Mouse (Mus musculus): ENCODE data around the gene Zfp956. TPM values are rescaled to one million over a fixed set of nuclear protein-coding genes. Genes with fewer than 3 reads are reported as not detected.
A peak's percentile ranks its signal among the peaks of the same experiment; 100 is the strongest.
"Not testable (repeated sequence)": the region's sequence is repeated elsewhere in the genome, so short reads cannot be mapped to it uniquely, and the experiment has no call there.

Gene Zfp956
- total RNA-seq, 2 experiments from 2014 or later = 13.2 to 20.5 TPM

DNA sequence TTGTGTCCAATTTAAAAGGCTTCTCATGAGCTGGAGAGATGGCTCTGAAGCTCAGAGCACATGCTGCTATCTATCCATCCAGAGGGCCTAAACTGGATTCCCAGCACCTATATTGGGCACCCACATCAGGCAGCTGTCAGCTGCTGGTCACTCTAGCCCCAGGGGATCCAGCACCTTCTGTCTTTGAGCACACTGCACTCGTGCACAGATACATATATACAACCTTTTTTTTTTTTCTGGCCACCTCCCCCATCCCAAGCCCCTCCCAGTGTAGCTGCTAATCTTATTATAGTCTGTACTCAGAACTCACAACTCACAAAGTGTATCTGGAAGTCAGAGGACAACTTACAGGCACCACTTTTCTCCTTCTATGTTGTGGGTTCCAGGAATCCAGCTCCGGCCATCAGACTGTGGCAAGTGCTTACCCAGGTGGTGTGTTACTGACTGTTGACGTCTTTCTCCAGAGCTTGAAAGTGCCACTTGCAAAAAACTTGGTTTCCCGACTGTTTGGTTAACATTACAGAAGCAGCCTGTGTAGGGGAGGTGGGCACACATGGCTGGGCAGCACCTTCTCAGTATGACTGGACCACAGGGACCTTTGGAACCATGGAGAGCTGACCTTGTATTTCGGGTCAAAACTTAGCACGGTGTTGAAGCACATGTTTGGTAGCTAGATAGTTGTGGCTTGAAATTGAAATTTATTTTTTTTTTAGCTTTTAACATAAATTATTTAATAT, 7.7 kb downstream of the Zfp956 start:
- ATAC-seq (replicated peaks; ENCODE audit: low FRiP score, low TSS enrichment, poor library complexity, severe bottlenecking) = no peak

DNA sequence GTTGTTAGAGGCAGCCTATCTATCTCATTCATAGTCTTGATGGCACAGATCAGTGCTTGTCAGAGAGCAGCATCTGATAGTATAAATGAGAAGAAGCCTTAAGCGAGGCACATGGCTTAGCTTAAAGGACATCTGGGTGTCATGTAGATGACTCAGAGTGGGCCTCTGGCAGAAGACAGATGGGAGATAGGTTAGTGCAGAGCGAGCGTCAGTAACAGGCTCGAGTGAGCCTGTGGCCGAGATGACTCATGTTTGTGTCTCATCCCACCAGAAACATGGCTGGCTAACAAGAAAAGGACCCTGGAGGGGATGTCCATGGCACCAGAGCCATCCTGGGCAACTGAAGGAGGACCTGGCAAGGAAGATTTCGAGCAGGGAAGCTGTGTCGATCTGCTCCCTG, 9.9 kb downstream of the Zfp956 start:
- ATAC-seq (replicated peaks; ENCODE audit: low FRiP score, low TSS enrichment, poor library complexity, severe bottlenecking) = no peak

DNA sequence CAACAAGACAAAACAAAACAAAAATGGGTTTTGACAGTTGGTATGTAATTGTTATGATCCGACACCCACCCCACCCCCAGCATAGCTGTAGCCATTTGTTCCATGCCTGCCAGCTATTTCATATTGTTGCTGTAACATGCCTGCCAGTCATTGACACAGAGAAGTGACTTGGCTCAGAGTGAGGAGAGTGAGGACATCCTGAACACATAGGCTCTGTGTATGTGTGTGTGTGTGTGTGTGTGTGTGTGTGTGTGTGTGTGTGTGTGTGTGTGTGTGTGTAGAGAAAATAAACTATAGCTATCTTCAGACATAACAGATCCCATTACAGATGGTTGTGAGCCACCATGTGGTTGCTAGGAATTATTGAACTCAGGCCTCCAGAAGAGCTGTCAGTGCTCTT, 15.0 kb downstream of the Zfp956 start:
- ATAC-seq (replicated peaks; ENCODE audit: low FRiP score, low TSS enrichment, poor library complexity, severe bottlenecking) = not testable (repeated sequence)

DNA sequence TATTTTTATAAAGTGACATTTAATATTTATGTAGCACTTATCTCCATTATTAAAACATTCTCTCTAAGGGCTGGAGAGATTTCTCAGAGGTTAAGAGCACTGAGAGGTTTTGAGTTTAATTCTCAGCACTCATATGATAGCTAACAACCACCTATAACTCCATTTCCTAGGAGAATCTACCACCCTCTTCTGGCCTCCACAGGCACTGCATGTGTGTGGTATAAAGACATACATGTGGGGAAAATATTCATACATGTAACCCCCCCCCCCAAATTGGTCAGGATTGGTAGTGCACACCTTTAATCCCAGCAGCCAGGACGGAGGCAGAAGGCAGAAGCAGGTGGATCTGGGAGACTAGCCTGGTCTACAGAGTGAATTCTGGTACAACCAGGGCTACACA, 21.4 kb downstream of the Zfp956 start:
- ATAC-seq (replicated peaks; ENCODE audit: low FRiP score, low TSS enrichment, poor library complexity, severe bottlenecking) = no peak

DNA sequence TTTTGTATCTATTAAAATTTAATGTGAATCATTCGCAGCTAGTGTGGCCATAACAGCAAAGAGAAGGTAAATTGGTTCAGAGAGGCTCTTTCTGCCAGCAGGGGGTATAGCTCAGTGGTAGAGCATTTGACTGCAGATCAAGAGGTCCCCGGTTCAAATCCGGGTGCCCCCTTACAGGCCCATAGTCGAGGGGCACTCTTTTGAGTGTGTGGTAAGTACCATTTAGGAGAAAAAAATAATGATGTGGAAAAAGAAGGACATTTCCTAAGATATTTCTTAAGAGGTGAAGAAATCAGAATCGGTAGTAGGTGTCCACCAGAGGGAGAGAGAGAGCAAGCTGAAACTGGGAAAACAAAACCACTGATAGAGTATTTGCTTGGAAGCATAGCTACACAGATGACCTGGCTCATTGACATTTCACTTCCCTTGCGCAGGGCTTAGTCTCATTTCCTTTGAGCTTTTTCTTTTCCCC, 25.7 kb downstream of the Zfp956 start:
- peak; percentile 98 for ATAC-seq (replicated peaks; ENCODE audit: low FRiP score, low TSS enrichment, poor library complexity, severe bottlenecking)

DNA sequence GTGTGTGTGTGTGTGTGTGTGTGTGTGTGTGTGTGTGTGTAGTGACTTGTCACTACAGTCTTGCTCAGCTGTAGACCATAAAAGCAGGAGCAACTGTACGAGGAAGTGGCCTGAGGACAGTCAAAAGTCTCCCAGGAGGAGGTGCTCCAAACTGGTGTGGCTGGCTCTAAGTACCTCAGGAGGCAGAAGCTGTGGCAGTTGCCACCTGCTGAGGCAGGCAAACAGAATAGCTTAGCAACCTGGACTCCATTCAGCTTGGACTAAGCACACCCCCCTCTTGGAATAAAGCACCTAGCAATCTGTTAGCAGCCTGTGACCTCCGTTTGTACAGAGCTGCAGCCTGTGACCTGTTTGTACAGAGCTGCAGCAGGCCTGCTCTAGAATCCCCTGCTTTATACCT, 30.7 kb downstream of the Zfp956 start:
- ATAC-seq (replicated peaks; ENCODE audit: low FRiP score, low TSS enrichment, poor library complexity, severe bottlenecking) = no peak

DNA sequence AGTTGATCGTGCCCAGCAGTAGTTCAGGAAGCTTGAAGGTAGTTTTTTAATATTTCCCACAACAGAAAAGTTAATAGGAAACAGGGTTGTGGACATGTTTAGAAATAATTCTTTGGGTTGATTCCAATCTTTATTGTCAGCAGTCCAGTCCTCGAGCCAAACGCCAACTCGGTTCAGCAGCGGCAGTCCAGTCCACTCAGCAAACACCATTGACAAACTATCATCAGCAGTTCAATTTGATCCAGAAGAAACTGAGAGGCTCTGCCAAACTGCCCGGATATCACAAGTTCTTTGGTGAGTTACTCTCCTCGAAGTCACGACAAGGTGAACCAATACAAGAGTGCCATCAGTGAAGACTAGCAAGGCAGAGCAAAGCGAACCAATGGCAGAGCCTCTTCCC, 42.5 kb downstream of the Zfp956 start:
- ATAC-seq (replicated peaks; ENCODE audit: low FRiP score, low TSS enrichment, poor library complexity, severe bottlenecking) = no peak

DNA sequence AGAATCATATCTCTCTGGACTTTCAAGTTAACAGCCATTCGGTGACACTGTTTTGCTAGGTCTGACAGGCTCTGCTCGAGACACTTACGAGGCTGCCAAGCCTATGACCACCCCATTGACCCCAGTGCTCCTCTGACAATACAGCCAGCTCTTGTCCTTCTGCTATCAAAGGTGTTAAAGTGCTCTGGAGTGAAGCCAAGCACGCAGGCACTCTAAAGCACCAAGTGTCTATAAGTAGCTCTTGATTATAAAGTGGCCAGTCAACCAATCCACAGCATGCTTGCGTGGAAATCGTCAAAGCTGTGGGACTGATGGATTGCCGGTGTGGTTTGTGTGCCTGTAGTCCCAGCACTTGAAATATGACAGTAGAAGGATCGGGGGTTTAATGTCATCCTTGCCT, 57.5 kb downstream of the Zfp956 start:
- ATAC-seq (replicated peaks; ENCODE audit: low FRiP score, low TSS enrichment, poor library complexity, severe bottlenecking) = no peak

Other genes with a start within 250 kb of the Zfp956 start
- 35.8 and 38.1 TPM in 2 replicates for gene Pdia4, start 140.0 kb upstream of the Zfp956 start, total RNA-seq (2014; fragmentation: Nextera tagmentation)
- 152 and 153 TPM in 2 replicates for gene Pdia4, start 140.0 kb upstream of the Zfp956 start, total RNA-seq (2017)
- gene Zfp786, start 122.5 kb upstream of the Zfp956 start, total RNA-seq (2014; fragmentation: Nextera tagmentation) = 0.87 and 2.4 TPM in 2 replicates
- 0.70 and 4.2 TPM in 2 replicates for gene Zfp786, start 122.5 kb upstream of the Zfp956 start, total RNA-seq (2017)
- gene Zfp398, start 117.7 kb upstream of the Zfp956 start, total RNA-seq (2014; fragmentation: Nextera tagmentation) = 18.4 and 19.4 TPM in 2 replicates
- gene Zfp398, start 117.7 kb upstream of the Zfp956 start, total RNA-seq (2017) = 15.7 and 20.1 TPM in 2 replicates
- gene Zfp282, start 76.2 kb upstream of the Zfp956 start, total RNA-seq (2014; fragmentation: Nextera tagmentation) = 10.0 and 12.6 TPM in 2 replicates
- gene Zfp282, start 76.2 kb upstream of the Zfp956 start, total RNA-seq (2017) = 10.7 TPM in 2 replicates
- gene Zfp212, start 32.9 kb upstream of the Zfp956 start, total RNA-seq (2014; fragmentation: Nextera tagmentation) = 9.7 and 14.9 TPM in 2 replicates
- 5.6 and 9.2 TPM in 2 replicates for gene Zfp212, start 32.9 kb upstream of the Zfp956 start, total RNA-seq (2017)
- 13.3 and 33.3 TPM in 2 replicates for gene Zfp777, start 95.5 kb downstream of the Zfp956 start, total RNA-seq (2014; fragmentation: Nextera tagmentation)
- gene Zfp777, start 95.5 kb downstream of the Zfp956 start, total RNA-seq (2017) = 20.2 and 35.0 TPM in 2 replicates
- 22.7 and 33.6 TPM in 2 replicates for gene Zfp746, start 133.2 kb downstream of the Zfp956 start, total RNA-seq (2014; fragmentation: Nextera tagmentation)
- gene Zfp746, start 133.2 kb downstream of the Zfp956 start, total RNA-seq (2017) = 15.1 and 18.9 TPM in 2 replicates

All from megakaryocyte-erythroid progenitor cell, adult 5-6 weeks (primary cell).